Mouse (Mus musculus): Measurements from ENCODE around the gene Zbtb1.

DNA sequence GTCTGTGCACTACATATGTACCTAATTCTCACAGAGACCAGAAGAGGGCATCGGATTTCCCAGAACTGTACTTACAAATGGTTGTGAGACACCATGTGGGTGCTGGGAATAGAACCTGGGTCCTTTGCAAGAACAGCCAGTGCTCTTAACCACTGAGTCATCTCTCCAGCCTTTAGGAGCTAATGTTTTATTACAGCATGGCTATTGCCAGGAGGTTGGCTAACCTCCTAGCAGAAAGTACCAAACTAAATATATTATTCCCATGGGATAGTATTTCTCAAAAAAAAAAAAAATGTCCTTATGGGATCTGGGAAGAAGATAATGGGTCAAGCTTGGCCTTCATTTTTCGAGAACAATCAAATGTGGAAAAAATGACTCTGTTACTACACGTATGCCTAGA is 55.2 kb downstream of the Zbtb1 start:
- TF ChIP-seq CTCF (IDR thresholded peaks at IDR 0.05; ENCODE audit: extremely low read depth, insufficient read depth, low read length) (no peak), POLR2A (IDR thresholded peaks at IDR 0.05; ENCODE audit: extremely low read depth, insufficient read depth, low read length) (no peak)

Measured in cortical plate, adult 2 months (tissue).